Mouse (Mus musculus): ENCODE data around the gene Snapc2. TPM values are rescaled to one million over a fixed set of nuclear protein-coding genes. Genes with fewer than 3 reads are reported as not detected.
A peak's percentile ranks its signal among the peaks of the same experiment; 100 is the strongest.

Snapc2 gene
- total RNA-seq, 2 experiments from 2014 or later = 21.7 to 24.4 TPM

DNA sequence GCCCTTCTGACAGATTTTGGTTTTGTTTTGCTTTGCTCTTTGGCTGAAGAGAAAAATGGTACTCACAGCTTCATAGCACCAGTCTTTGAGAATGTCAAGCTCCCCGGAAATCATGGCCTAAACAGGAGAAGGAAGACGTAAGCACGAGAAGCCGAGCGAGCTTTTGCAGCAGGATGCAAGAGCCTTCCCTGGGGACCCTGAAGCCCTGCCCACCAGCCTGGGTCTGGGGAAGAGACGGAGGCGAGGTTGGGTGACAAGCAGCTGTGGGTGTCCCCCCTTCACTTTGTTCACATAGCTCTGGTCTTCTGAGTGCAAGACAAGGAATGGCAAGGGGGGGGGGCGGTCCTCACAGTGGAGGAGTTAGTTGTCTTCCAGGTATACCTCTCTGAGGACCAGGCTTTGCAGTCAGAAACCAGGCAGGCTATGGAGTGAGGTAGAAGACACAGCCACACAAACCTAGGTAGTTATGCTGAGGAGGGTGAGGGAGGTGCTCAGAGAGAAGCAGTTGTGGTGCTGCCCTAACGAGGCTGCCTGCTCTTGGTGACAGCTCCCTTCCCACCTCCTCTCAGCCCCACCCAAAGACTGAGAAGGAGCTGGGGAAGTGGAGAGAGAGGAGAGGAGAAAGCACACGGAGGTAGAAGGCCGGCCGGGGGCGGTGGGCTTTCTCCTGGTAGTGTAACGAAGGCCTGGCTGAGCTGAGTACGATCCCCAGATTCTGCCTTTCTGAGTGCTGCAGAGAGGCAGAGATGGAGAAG lies 12.5 kb downstream of the Snapc2 start:
- DNase-seq = no peak

- DNase-seq = peak; percentile 50
These were observed 14.7 kb downstream of the Snapc2 start for GRCm38 (mm10) chr8:4267627-4268026.

GRCm38 (mm10) chr8:4269609-4270008 lies 16.7 kb downstream of the Snapc2 start:
- DNase-seq = no peak

DNA sequence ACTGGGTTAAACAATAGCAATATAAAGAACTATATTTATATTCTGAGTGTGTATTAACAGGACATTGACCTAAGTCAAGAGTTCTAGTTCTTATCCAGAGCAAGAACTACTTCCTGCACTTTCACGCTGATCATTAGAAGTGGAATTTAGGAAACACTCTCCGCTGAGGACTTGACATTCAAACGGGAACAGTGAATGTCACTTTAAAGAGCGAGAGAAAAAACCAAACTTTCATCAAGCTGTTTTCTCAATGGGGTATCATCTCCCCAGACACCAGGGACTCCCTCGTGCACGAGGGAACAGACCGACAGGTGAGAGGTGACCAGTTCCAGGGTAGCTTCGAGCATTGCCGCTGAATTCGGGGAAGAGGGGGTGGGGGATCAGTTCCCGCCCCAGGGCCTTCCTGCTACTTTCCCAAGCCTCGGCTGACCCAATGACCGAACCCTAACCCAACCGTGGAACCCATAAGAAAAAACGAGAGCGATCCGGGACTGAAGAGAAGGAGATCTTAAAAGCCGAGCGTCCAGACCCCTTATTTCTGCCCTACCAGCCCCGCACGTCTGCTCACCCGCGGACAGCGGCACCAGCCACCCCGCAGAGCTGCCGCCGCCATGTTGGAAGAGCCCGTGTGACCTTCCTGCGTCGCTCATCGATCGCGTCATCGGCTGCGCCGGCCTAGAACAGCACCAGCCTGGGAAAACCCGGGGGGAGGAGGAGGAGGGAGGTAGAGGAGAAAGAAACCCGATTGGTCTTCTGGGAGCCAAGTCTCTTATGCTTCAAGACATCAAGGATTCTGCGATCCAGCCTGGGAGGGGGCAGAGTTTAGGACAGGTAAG lies 22.6 kb downstream of the Snapc2 start, which contains the start of gene Timm44:
Gene Timm44 (minus strand): TSS at position 639 of the 836 bp plus-strand sequence.
- peak; percentile 96 for DNase-seq

DNA sequence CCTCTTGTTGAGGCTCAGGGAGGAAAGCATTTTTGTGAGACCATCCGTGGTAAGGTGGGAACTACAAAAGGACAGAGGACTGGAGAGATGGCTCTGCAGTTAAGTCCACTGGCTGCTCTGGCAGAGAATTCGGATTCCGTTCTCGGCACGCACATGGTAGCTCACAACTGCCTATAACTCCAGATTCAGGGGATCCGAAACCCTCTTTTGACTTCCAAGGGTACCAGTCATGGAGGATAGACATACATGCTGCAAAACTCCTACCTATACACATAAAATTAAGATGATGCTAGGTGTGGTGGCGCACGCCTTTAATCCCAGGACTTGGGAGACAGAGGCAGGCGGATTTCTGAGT lies 23.2 kb downstream of the Snapc2 start:
- no peak for DNase-seq

DNA sequence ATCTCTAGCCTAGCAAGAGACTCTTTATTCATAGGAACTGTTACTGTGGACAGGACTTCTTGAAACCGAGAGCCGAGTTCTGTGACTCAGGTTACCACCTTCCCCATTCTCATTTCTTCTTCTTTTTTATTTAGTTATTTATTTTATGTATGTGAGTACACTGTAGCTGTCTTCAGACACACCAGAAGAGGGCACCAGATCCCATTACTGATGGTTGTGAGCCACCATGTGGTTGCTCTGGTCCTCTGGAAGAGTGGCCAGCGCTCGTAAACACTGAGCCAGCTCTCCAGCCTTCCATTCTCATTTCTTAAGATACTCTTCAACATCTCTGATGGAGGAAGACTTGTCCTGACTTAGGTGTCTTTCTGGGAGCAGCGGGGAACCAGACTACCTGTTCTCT lies 39.9 kb downstream of the Snapc2 start:
- no peak for DNase-seq

DNA sequence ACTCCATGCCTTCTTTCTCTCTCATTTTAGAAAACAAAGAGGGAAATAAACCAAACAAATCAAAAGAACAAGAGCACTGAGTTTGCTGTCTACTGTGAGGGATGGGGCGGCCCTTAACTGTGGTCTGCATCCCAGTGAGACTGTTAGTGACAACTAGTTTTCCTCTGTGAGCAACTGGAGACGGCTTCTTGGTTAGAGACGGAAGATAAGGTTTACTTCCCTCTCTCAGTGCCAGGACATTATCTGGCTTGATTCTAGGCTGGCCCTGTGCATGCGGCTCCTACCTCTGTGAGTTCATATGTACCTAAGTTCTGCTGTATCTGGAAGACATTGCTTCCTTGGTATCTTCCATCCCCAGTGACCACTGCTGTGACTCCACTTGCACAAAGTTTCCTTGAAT lies 44.9 kb downstream of the Snapc2 start:
- no peak for DNase-seq

- no peak for DNase-seq
These were observed 51.3 kb downstream of the Snapc2 start for GRCm38 (mm10) chr8:4304124-4304547.

Other genes with a start within 250 kb of the Snapc2 start
- gene Cd209f, start 147.2 kb upstream of the Snapc2 start, total RNA-seq (2021) = 1 to 10 TPM; 4.0 to 4.1 TPM
- under 1 TPM; 0.69 to 1.00 TPM for gene Cd209g, start 119.0 kb upstream of the Snapc2 start, total RNA-seq (2021)
- 10 to 100 TPM; 29.6 to 46.0 TPM for gene Evi5l, start 86.5 kb upstream of the Snapc2 start, total RNA-seq (2021)
- gene Prr36, start 35.6 kb upstream of the Snapc2 start, total RNA-seq (2021) = 1 to 10 TPM; 2.6 to 4.2 TPM
- 1 to 10 TPM; 8.5 to 8.6 TPM for gene Lrrc8e, start 26.3 kb upstream of the Snapc2 start, total RNA-seq (2021)
- 10 to 100 TPM; 78.2 to 79.0 TPM for gene Map2k7, start 14.3 kb upstream of the Snapc2 start, total RNA-seq (2021)
- 1 to 10 TPM in 1 of 2 experiments, not detected in 1; 2.4 TPM for gene Gm49320, start 14.2 kb upstream of the Snapc2 start, total RNA-seq (2021)
- 10 to 100 TPM; 10.5 to 20.2 TPM for gene Tgfbr3l, start 4.9 kb upstream of the Snapc2 start, total RNA-seq (2021)
- gene Ctxn1, start 6.2 kb downstream of the Snapc2 start, total RNA-seq (2021) = 10 to 100 TPM; 11.0 to 14.7 TPM
- gene Timm44, start 22.8 kb downstream of the Snapc2 start, total RNA-seq (2021) = 100 to 1,000 TPM; 150 to 180 TPM
- 10 to 100 TPM; 10.5 to 19.3 TPM for gene Ccl25, start 72.1 kb downstream of the Snapc2 start, total RNA-seq (2021)
- 10 to 100 TPM; 77.7 to 83.9 TPM for gene Elavl1, start 72.3 kb downstream of the Snapc2 start, total RNA-seq (2021)
- 10 to 100 TPM; 14.4 to 24.0 TPM for gene Cers4, start 239.9 kb downstream of the Snapc2 start, total RNA-seq (2021)